Mouse (Mus musculus) liver, embryonic 18 days (tissue): ENCODE results near the gene Gm6356. TPM values are rescaled to one million over a fixed set of nuclear protein-coding genes. Genes with fewer than 3 reads are reported as not detected.

ENCODE experiments used
- polyA plus RNA-seq: library from polyadenylated mRNA; depleted of rRNA; stranded (reverse); fragments of >200 nt; gene quantifications from 2 replicates; pipeline ENCODE4 v1.2.3, GENCODE M21; 2012; rRNA removed

Gene Gm6356
- polyA plus RNA-seq = not detected in 2 replicates

DNA sequence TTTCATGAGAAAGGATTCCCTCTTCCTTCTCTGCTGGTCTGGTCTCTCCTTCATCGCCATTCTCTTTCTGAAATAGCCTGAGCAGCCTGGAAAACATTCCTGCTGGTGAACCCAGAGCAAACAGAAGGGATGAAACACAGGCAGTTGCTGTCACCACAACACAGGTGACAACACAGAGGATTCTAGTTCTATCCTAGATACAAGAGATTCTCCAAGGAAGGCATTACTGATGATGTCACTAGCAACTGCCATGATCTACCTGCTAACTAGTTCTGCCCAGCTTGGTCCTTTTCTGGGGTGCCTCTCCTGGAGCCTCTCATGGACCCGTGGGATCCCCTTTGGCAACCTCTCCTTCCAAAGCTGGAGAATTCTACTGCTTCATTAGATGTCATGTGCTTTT, at the start of gene Gm6356:
TSS of gene Gm6356 (minus strand) at position 101 of the 400 bp plus-strand sequence.

Other genes starting within 250 kb of the Gm6356 start
- 0.32 and 0.34 TPM in 2 replicates for gene Gm3636, start 231.5 kb downstream of the Gm6356 start, polyA plus RNA-seq
- not detected in 2 replicates for gene Gm8362, start 199.4 kb downstream of the Gm6356 start, polyA plus RNA-seq
- not detected in 2 replicates for gene Gm3642, start 133.5 kb downstream of the Gm6356 start, polyA plus RNA-seq
- gene Gm3667, start 83.9 kb downstream of the Gm6356 start, polyA plus RNA-seq = 0.04 TPM in 1 of 2 replicates, not detected in the other
- gene Gm10406, start 53.6 kb upstream of the Gm6356 start, polyA plus RNA-seq = 0.02 TPM in 2 replicates
- not detected in 2 replicates for gene Gm3685, start 71.2 kb upstream of the Gm6356 start, polyA plus RNA-seq
- gene Gm3696, start 126.8 kb upstream of the Gm6356 start, polyA plus RNA-seq = 0.06 and 0.07 TPM in 2 replicates
- not detected in 2 replicates for gene Gm6676, start 151.6 kb upstream of the Gm6356 start, polyA plus RNA-seq
- gene Gm3512, start 200.7 kb upstream of the Gm6356 start, polyA plus RNA-seq = 0.16 and 0.18 TPM in 2 replicates
- gene Gm16434, start 220.7 kb upstream of the Gm6356 start, polyA plus RNA-seq = not detected in 2 replicates